Mouse (Mus musculus): ENCODE data around the gene Pdik1l. TPM values are rescaled to one million over a fixed set of nuclear protein-coding genes. Genes with fewer than 3 reads are reported as not detected.
"Not testable (repeated sequence)": the region's sequence is repeated elsewhere in the genome, so short reads cannot be mapped to it uniquely, and the experiment has no call there.

The Pdik1l gene
- total RNA-seq, 1 experiment from 2014 or later: 15.5 TPM

GRCm38 (mm10) chr4:134302084-134302483 is 14.4 kb upstream of the Pdik1l start:
- no peak for ATAC-seq (ENCODE audit: extremely low read depth, insufficient number of reproducible peaks, low FRiP score, poor library complexity, severe bottlenecking)

GRCm38 (mm10) chr4:134300316-134300715 is 12.6 kb upstream of the Pdik1l start:
- no peak for ATAC-seq (ENCODE audit: extremely low read depth, insufficient number of reproducible peaks, low FRiP score, poor library complexity, severe bottlenecking)

GRCm38 (mm10) chr4:134299498-134299810 is 11.8 kb upstream of the Pdik1l start:
- no peak for ATAC-seq (ENCODE audit: extremely low read depth, insufficient number of reproducible peaks, low FRiP score, poor library complexity, severe bottlenecking)

GRCm38 (mm10) chr4:134298626-134299497 is 11.2 kb upstream of the Pdik1l start:
- ATAC-seq (ENCODE audit: extremely low read depth, insufficient number of reproducible peaks, low FRiP score, poor library complexity, severe bottlenecking): no peak

- no peak for ATAC-seq (ENCODE audit: extremely low read depth, insufficient number of reproducible peaks, low FRiP score, poor library complexity, severe bottlenecking)
Observed at GRCm38 (mm10) chr4:134297369-134297768, 9.7 kb upstream of the Pdik1l start.

GRCm38 (mm10) chr4:134296523-134296922 is 8.8 kb upstream of the Pdik1l start:
- ATAC-seq (ENCODE audit: extremely low read depth, insufficient number of reproducible peaks, low FRiP score, poor library complexity, severe bottlenecking): no peak

- not testable (repeated sequence) for ATAC-seq (ENCODE audit: extremely low read depth, insufficient number of reproducible peaks, low FRiP score, poor library complexity, severe bottlenecking)
Observed at GRCm38 (mm10) chr4:134296096-134296495, 8.4 kb upstream of the Pdik1l start.

- no peak for ATAC-seq (ENCODE audit: extremely low read depth, insufficient number of reproducible peaks, low FRiP score, poor library complexity, severe bottlenecking)
Observed at GRCm38 (mm10) chr4:134293692-134294163, 6.0 kb upstream of the Pdik1l start.

- no peak for ATAC-seq (ENCODE audit: extremely low read depth, insufficient number of reproducible peaks, low FRiP score, poor library complexity, severe bottlenecking)
Observed at GRCm38 (mm10) chr4:134293061-134293691, 5.5 kb upstream of the Pdik1l start.

GRCm38 (mm10) chr4:134292067-134292466 is 4.4 kb upstream of the Pdik1l start:
- peak; percentile 53; the same call in 1 of the 2 replicates for ATAC-seq (ENCODE audit: extremely low read depth, insufficient number of reproducible peaks, low FRiP score, poor library complexity, severe bottlenecking)

- ATAC-seq (ENCODE audit: extremely low read depth, insufficient number of reproducible peaks, low FRiP score, poor library complexity, severe bottlenecking): no peak
Observed at GRCm38 (mm10) chr4:134288397-134289256, 932 bp upstream of the Pdik1l start.

GRCm38 (mm10) chr4:134287168-134287564 is 529 bp downstream of the Pdik1l start:
- peak; percentile 64 for ATAC-seq (ENCODE audit: extremely low read depth, insufficient number of reproducible peaks, low FRiP score, poor library complexity, severe bottlenecking)

GRCm38 (mm10) chr4:134286226-134287167 is 1.2 kb downstream of the Pdik1l start:
- no peak for ATAC-seq (ENCODE audit: extremely low read depth, insufficient number of reproducible peaks, low FRiP score, poor library complexity, severe bottlenecking)

- no peak for ATAC-seq (ENCODE audit: extremely low read depth, insufficient number of reproducible peaks, low FRiP score, poor library complexity, severe bottlenecking)
Observed at GRCm38 (mm10) chr4:134284942-134285341, 2.8 kb downstream of the Pdik1l start.

GRCm38 (mm10) chr4:134273417-134274345 is 14.0 kb downstream of the Pdik1l start:
- ATAC-seq (ENCODE audit: extremely low read depth, insufficient number of reproducible peaks, low FRiP score, poor library complexity, severe bottlenecking): peak; percentile 84

GRCm38 (mm10) chr4:134272731-134273416 is 14.8 kb downstream of the Pdik1l start:
- ATAC-seq (ENCODE audit: extremely low read depth, insufficient number of reproducible peaks, low FRiP score, poor library complexity, severe bottlenecking): no peak

GRCm38 (mm10) chr4:134271979-134272378 is 15.7 kb downstream of the Pdik1l start:
- no peak for ATAC-seq (ENCODE audit: extremely low read depth, insufficient number of reproducible peaks, low FRiP score, poor library complexity, severe bottlenecking)

All from neutrophil, adult 5-6 weeks (primary cell).